Mouse (Mus musculus) left cerebral cortex, adult 2 months (tissue): ENCODE data around the gene Sun2. TPM values are rescaled to one million over a fixed set of nuclear protein-coding genes. Genes with fewer than 3 reads are reported as not detected.

Source experiments
- DNase-seq, 2 experiments: peaks; one replicate each; pipeline ENCODE4 v3.0.0; 2021 to 2022; ENCODE audit warnings: low spot score in 2 of 2, mixed read lengths in 1 of 2; ENCODE audit errors: extremely low spot score in 1 of 2
- H3K27ac ChIP-seq: fragments of 200-600 bp; 2 replicates; pipeline ENCODE4 v1.8.1; 2022
- H3K4me3 ChIP-seq: fragments of 200-600 bp; 2 replicates; pipeline ENCODE4 v1.8.1; 2022
- CTCF ChIP-seq: fragments of 200-600 bp; IDR thresholded peaks from 2 replicates; pipeline ENCODE4 v1.8.1; 2022; ENCODE audit warnings: antibody characterized with exemption, mild to moderate bottlenecking, moderate library complexity
- intact Hi-C: fragments of 180-260 bp; cut with DNase I; formaldehyde crosslinking; loops from one replicate; pipeline ENCODE4 v1.15.1; 2025
- total RNA-seq, 2 experiments: library from RNA; stranded (reverse); gene quantifications; 2 replicates each; pipeline ENCODE4 v1.2.3; 2021

The Sun2 gene
- total RNA-seq, 2 experiments from 2014 or later, result 43.9 to 46.5 TPM

DNA sequence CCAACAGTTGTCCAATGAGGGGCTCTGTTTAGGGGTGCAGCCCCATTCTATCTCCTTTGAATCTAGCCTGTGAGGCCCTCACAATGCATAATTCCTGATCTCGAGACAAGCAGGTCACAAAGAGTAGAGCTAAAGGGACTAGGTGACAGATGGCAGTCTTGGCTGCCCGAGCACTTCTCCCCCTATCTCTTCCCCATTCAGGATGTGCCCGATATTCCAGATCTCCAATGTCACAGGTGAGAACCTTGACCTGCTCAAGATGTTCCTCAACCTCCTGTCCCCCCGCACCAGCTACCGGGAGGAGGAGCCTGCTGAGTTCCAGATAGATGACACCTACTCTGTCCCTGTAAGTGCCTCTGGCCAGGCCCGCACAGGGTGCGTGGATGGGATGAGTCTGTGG is 26.7 kb downstream of the Sun2 start:
- no peak for TF ChIP-seq CTCF
- no peak for DNase-seq
- intact Hi-C loops, result no loop called here
- Histone ChIP-seq H3K4me3 (no peak overlapping the region), H3K27ac (no peak overlapping the region)

DNA sequence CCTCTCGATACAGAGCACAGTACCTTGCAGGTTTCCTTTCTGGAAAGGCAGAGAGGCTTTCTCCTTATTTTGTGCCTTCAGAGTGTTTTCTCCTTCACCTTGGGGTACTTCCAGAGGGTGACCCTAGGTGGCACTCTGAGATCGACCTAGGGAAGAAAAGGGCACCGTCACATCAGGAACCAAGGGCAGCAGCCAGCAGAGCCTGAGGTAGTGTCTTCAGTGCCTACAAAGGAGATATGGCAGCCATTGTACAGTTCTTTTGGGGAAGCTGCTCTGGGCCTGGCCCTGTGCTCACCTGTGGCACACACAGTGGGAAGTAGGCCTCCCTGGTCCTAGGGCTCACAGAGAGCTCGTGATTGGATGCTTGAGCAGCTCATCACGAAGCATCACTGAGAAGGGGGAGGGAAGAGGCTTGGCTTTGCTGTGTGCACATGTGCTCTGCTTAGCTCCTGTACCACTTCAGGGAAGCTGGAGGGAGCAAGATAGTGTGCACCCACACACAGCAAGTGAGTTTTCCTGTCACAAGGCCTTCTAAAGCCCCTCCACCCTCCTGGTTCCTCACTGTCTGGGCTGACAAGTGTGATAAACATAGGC is 34.0 kb downstream of the Sun2 start:
- no peak for DNase-seq
- intact Hi-C loops, result no loop called here
- H3K27ac ChIP-seq, result no peak overlapping the region
- no peak overlapping the region for H3K4me3 ChIP-seq
- TF ChIP-seq CTCF, result no peak

DNA sequence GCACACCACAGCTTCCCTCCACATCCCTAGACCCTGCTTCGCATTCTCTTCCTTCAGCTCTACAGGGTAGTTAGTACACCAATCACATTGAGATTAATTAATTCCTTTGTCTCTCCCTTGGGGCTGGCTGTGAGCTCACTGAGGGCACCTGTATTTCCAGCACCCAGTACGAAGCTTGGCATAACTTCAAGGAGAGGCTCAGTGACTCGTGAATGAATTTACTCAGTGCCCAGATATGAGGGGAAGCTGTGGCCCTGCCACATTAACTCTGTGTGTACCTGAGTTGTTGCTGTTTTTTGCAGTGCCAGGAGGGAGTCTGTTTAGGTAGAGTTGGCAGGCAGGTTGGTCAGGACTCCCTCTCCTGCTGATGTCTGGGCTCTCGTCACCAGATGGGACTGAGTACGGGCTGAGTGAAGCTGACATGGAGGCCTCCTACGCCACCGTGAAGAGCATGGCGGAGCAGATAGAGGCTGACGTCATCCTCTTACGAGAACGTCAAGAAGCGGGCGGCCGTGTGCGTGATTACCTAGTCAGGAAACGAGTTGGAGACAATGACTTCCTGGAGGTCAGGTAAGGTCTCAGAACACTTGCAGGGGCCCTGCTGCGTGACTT is 35.6 kb downstream of the Sun2 start:
- no peak overlapping the region for H3K27ac ChIP-seq
- H3K4me3 ChIP-seq, result no peak overlapping the region
- intact Hi-C loops, result no loop called here
- TF ChIP-seq CTCF, result no peak
- no peak for DNase-seq

DNA sequence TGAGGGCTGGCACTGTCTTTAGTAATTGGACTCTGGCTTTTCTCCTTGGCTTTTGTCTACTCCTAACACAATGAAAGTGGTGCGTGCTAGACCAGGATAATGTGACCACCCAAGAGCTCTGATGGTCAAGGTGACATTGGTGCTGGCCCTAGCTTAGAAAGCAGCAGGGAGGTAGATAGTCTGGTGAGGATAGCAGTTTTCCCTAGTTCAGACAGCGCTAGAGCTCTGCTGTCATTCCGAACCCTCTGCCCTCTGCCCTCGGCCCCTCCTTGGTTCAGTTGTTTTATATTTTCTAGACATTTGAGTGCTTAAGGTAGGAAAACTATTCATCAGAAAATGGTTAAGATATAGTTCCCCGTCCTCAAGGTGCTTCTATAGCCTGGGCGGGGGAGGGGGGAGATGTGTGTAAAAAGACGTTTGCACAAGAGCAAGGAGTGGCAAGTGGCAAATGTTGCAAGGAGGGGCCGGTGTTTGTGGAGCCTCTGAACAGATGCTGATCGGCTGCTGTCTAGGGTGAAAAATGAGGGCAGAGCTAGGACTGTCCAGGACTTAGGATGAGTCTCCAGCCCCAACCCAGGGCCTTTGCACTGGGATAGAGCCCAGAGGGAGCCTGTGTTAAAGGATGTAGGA is 44.7 kb downstream of the Sun2 start:
- H3K4me3 ChIP-seq, result no peak overlapping the region
- intact Hi-C loops, result no loop called here
- TF ChIP-seq CTCF, result no peak
- no peak overlapping the region for H3K27ac ChIP-seq
- DNase-seq, result no peak

DNA sequence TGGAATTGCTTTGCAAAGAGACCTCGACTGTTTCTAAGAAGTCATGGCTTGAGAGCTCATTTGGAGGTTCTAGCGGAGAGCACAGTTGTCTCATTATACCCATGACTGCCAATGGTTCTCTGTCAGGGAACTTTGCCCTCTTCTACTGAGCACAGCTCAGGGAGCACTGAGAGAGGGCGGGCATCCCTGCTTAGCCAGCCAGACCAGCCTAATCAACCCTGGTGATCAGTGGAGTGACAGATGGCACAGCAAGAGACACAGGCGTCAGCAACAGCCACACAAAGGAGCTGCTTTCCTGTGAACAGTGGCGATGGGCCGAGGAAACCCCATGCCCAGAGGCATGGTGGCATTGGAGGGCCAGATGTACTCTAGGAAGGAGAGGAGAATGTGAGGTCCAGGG is 45.3 kb downstream of the Sun2 start:
- Histone ChIP-seq H3K4me3 (no peak overlapping the region), H3K27ac (no peak overlapping the region)
- intact Hi-C loops, result no loop called here
- no peak for TF ChIP-seq CTCF
- DNase-seq, result no peak

DNA sequence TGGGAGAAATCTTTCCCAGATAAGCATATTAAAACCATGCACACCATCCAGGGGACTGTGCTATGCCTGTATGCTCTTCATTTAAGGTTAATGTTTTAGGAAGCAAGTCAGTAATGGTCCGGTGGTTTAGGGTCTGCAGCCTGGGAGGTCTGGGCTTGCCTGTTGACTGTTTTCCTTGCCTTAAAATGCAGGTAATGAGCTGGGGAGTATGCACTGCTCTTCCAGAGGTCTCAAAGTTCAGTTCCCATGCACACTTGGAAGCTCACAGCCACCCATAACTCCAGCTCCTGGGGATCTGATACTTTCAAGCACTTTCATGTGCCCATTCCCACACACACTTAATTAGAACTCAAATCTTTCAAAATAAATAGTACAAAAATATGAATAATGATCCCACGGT is 45.8 kb downstream of the Sun2 start:
- Histone ChIP-seq H3K27ac (no peak overlapping the region), H3K4me3 (no peak overlapping the region)
- no peak for TF ChIP-seq CTCF
- intact Hi-C loops, result no loop called here
- DNase-seq, result no peak

DNA sequence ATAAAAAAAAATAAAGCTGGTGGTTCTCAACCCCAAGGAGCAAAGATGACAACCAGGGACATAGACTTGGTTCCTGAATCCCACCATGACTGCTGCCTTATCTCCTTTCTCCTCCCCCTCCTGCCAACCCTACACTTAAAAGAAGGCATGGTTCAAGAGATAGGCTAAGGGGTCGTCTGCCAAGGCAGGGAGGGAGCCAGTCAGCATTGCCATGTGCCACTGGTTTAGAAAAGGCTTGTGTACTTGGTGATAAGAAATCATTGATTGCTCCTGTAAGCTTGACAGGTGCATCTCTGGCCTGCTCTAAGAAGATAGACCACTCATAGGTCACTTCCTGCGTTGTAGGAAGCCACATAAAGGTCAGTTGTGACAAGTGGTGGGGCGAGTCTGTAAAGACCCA is 46.8 kb downstream of the Sun2 start:
- DNase-seq, result no peak
- TF ChIP-seq CTCF, result no peak
- Histone ChIP-seq H3K27ac (no peak overlapping the region), H3K4me3 (no peak overlapping the region)
- intact Hi-C loops, result no loop called here

DNA sequence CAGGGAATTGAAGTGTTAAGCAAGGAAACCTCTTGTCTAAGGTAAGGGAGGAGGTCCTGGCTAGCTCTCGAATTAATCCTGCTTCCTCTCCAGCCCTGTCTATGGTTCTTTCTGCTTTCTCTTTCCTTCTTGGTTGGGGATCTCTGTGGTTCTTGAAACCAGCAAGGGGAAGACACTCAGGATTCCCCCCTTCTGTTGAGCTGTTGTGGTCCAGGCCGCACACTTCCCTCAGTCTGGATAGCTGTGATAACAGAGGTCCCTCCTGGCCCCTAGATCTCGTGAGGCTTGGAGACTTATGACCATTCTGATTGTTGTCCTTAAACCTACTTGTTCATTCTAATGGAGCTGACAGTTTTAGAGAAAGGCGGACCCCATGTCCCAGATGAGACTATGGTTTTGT is 47.8 kb downstream of the Sun2 start:
- no peak for TF ChIP-seq CTCF
- intact Hi-C loops, result no loop called here
- H3K27ac ChIP-seq, result no peak overlapping the region
- DNase-seq, result no peak
- H3K4me3 ChIP-seq, result no peak overlapping the region

DNA sequence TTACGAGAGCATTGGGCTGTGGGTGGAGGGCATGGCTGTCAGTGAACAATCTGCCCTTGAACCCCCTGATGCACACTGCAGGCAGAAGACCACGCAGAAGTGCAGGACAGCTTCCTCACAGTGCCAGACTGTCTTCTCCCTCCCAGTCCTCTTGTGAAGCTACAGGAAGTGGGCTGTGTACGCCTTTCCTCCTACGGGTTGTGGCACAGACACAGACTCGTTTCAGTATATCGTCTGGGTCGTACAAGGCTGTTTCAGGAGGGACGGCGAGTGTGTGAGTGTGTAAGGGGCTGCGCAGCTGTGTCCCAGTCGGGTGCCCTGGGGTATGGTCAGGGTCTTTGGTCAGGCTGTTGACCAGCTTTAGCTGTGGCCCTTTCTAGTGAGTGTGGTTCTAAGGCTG is 48.6 kb downstream of the Sun2 start:
- Histone ChIP-seq H3K27ac (no peak overlapping the region), H3K4me3 (no peak overlapping the region)
- intact Hi-C loops, result no loop called here
- TF ChIP-seq CTCF, result no peak
- DNase-seq, result no peak

DNA sequence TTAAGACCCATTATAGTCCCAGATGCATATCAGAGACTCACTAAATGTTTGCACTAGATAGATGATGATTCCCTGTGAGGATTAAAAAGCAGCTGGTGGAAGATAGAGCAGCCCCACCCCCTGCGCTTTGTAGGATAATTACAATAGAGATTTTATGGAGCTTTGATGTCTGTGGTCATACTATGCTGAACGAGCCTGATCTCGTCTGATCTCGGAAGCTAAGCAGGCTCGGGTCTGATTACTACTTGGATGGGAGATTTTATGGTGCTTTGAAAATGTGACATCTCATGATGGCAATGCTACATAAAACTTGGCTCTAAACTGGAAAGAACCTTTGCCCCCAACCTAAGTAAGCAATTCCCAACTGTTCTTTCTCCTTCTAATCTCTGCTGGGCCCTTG is 50.0 kb downstream of the Sun2 start:
- DNase-seq, result no peak
- intact Hi-C loops, result no loop called here
- no peak overlapping the region for H3K4me3 ChIP-seq
- TF ChIP-seq CTCF, result no peak
- no peak overlapping the region for H3K27ac ChIP-seq

DNA sequence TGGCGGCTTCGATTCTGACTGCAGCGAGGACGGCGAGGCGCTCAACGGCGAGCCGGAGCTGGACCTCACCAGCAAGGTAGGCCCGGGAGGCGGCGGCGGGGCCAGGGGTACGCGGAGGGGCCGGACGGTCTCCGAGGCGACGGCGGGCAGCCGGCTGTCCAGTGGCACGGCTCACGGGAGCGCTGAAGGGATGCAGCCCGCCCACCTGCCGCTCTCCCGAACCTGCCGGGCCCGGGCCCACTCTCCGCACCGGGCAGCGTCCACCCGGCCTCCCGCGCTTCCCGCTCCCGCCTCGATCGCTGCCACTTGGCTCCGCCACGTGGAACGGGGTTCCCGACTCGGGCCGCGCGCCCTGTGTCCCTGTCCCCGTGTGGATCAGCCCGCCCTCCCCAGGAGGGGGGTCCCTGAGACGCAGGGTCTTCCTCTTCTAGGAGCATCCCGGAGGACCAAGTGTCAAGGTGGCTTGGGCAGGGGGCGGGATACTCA is 51.3 kb downstream of the Sun2 start:
- DNase-seq, result peak; percentile 50 to 52
- Histone ChIP-seq H3K4me3 (peak overlapping the region; percentile 97), H3K27ac (peak overlapping the region; percentile 87)
- no peak for TF ChIP-seq CTCF
- intact Hi-C loops, result no loop called here

DNA sequence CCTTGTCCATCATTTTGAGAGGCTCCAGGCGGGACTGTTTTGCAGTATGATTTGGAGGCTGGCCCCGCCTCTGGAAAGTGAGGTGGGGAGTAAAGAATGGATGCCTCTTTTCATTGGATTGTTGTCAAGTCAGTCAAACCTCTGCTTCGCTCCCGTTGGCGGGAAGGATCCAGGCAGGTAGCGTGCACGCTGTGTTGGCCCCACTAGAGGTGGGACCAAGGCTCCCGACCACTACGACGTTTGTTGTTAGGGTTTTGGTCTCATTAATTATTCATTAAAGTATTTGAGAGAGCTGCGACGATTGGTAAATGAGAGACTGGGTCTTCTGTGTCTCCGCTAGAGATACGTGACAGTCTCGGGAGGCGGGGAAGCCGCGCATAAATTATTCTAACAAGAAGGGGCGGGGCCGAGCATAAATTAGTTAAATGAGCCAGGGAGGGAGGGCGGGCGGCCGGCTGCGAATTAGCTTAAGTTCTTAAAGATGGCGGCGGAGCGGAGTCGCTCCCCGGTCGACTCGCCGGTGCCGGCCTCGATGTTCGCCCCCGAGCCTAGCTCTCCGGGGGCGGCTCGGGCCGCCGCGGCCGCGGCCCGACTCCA is 51.8 kb downstream of the Sun2 start, which contains the start of gene Gtpbp1:
TSS of gene Gtpbp1 (plus strand) at position 420 of the 597 bp plus-strand sequence.
- intact Hi-C loops, result no loop called here
- H3K4me3 ChIP-seq, result peak within 1 kb of the TSS; percentile 97
- H3K27ac ChIP-seq, result peak within 1 kb of the TSS; percentile 87
- peak; percentile 93 to 97 for DNase-seq
- no peak for TF ChIP-seq CTCF
